Mouse (Mus musculus): ENCODE measurements around the gene Bcl7b. TPM values are rescaled to one million over a fixed set of nuclear protein-coding genes. Genes with fewer than 3 reads are reported as not detected.

Bcl7b gene
- polyA plus RNA-seq, 1 experiment from 2014 or later = 65.1 TPM

GRCm38 (mm10) chr5:135187349-135188213 is 19.5 kb downstream of the Bcl7b start:
- Histone ChIP-seq H3K4me3 (ENCODE audit: low read depth, low read length) (peak overlapping the region; percentile 100), H3K9me3 (ENCODE audit: control insufficient read depth) (no peaks in the 10 kb centered on the region), H3K4me2 (replicated peaks; ENCODE audit: low read depth) (peak overlapping the region; percentile 78), H3K27me3 (replicated peaks; ENCODE audit: control insufficient read depth, insufficient read depth, low read length) (no peaks in the 10 kb centered on the region), H3K36me3 (ENCODE audit: control insufficient read depth, insufficient read depth) (no peaks in the 10 kb centered on the region; the same call in none of the 2 replicates), H3K4me1 (replicated peaks; ENCODE audit: control insufficient read depth, insufficient read depth, low read length) (peaks cover 6% of the 10 kb centered on the region; the same call in 1 of the 2 replicates), H3K9ac (ENCODE audit: low read depth, low read length) (peak overlapping the region; percentile 94), H3K27ac (ENCODE audit: low read depth, low read length) (peak overlapping the region; percentile 94)
- ATAC-seq = peak; percentile 42
- no peak for TF ChIP-seq CTCF (IDR thresholded peaks at IDR 0.05; ENCODE audit: low read depth)
- under 1% methylated on average over 94 of the region's 102 CpGs for WGBS

GRCm38 (mm10) chr5:135188214-135188554 is 20.1 kb downstream of the Bcl7b start:
- ATAC-seq = no peak
- H3K4me2 ChIP-seq (replicated peaks; ENCODE audit: low read depth) = peak overlapping the region; percentile 78
- H3K27ac ChIP-seq (ENCODE audit: low read depth, low read length) = peak overlapping the region; percentile 94; the same call in 1 of the 2 replicates
- peaks cover 6% of the 10 kb centered on the region; the same call in 1 of the 2 replicates for H3K4me1 ChIP-seq (replicated peaks; ENCODE audit: control insufficient read depth, insufficient read depth, low read length)
- TF ChIP-seq CTCF (IDR thresholded peaks at IDR 0.05; ENCODE audit: low read depth) = no peak
- no peaks in the 10 kb centered on the region for H3K27me3 ChIP-seq (replicated peaks; ENCODE audit: control insufficient read depth, insufficient read depth, low read length)
- H3K9me3 ChIP-seq (ENCODE audit: control insufficient read depth) = no peaks in the 10 kb centered on the region
- H3K36me3 ChIP-seq (ENCODE audit: control insufficient read depth, insufficient read depth) = no peaks in the 10 kb centered on the region; the same call in none of the 2 replicates
- H3K4me3 ChIP-seq (ENCODE audit: low read depth, low read length) = peak overlapping the region; percentile 100
- WGBS = 1% methylated on average over 8 of the region's 8 CpGs
- H3K9ac ChIP-seq (ENCODE audit: low read depth, low read length) = peak overlapping the region; percentile 94

GRCm38 (mm10) chr5:135189281-135190022 is 21.4 kb downstream of the Bcl7b start:
- WGBS = 29% methylated on average over 2 of the region's 2 CpGs
- ATAC-seq = no peak
- no peak overlapping the region for H3K27ac ChIP-seq (ENCODE audit: low read depth, low read length)
- peaks cover 3% of the 10 kb centered on the region for H3K36me3 ChIP-seq (ENCODE audit: control insufficient read depth, insufficient read depth)
- peaks cover 6% of the 10 kb centered on the region; the same call in 1 of the 2 replicates for H3K4me1 ChIP-seq (replicated peaks; ENCODE audit: control insufficient read depth, insufficient read depth, low read length)
- TF ChIP-seq CTCF (IDR thresholded peaks at IDR 0.05; ENCODE audit: low read depth) = no peak
- H3K9ac ChIP-seq (ENCODE audit: low read depth, low read length) = no peak overlapping the region
- H3K27me3 ChIP-seq (replicated peaks; ENCODE audit: control insufficient read depth, insufficient read depth, low read length) = no peaks in the 10 kb centered on the region
- no peaks in the 10 kb centered on the region for H3K9me3 ChIP-seq (ENCODE audit: control insufficient read depth)
- peak overlapping the region; percentile 100; the same call in 1 of the 2 replicates for H3K4me3 ChIP-seq (ENCODE audit: low read depth, low read length)
- H3K4me2 ChIP-seq (replicated peaks; ENCODE audit: low read depth) = peak overlapping the region; percentile 78

DNA sequence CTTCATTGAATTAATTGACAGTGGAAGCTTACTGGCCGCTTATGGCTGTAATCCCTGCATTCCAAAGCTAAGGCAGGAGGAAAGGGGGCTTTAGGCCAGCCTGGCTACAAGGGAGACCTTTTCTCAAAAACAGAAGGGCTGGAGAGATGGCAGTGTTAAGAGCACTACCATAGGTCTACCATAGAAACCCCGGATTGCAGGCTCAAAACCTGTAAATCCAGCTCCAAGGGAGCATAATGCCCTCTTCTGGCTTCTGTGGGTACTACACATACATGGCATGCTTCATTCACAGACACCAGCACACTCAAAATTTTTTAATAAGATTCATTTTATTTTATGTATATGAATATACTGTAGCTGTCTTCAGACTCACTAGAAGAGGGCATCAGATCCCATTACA is 23.5 kb downstream of the Bcl7b start:
- TF ChIP-seq CTCF (IDR thresholded peaks at IDR 0.05; ENCODE audit: low read depth) = peak; percentile 87
- no peak for ATAC-seq
- WGBS = 24% methylated on average over 2 of the region's 2 CpGs

DNA sequence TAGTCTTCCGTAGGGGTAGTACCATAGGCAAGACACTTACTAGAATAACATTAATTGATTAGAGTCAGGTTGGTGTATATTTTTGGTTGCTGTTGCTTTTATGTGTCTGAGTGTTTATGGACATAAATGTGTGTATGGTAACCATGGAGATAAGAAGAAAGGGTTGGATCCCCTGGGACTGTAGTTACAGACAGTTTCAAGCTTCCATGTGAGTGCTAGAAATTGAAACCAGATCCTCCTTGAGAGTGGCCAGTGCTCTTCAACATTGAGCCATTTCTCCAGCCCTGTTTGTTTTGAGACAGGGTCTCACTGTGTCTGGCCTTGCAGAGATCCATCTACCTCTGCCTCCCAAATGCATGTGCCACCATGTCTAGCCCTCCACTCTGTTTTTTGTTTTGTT is 24.3 kb downstream of the Bcl7b start:
- ATAC-seq = no peak
- Histone ChIP-seq H3K36me3 (ENCODE audit: control insufficient read depth, insufficient read depth) (peaks cover 10% of the 10 kb centered on the region), H3K9me3 (ENCODE audit: control insufficient read depth) (no peaks in the 10 kb centered on the region), H3K9ac (ENCODE audit: low read depth, low read length) (no peak overlapping the region), H3K4me3 (ENCODE audit: low read depth, low read length) (no peak overlapping the region), H3K4me2 (replicated peaks; ENCODE audit: low read depth) (no peak overlapping the region), H3K27ac (ENCODE audit: low read depth, low read length) (no peak overlapping the region), H3K4me1 (replicated peaks; ENCODE audit: control insufficient read depth, insufficient read depth, low read length) (peaks cover 6% of the 10 kb centered on the region; the same call in 1 of the 2 replicates), H3K27me3 (replicated peaks; ENCODE audit: control insufficient read depth, insufficient read depth, low read length) (no peaks in the 10 kb centered on the region)
- no peak for TF ChIP-seq CTCF (IDR thresholded peaks at IDR 0.05; ENCODE audit: low read depth)
- 61% methylated on average over 1 of the region's 1 CpGs for WGBS

More for the DNA sequence above, 23.5 kb downstream of the Bcl7b start:
- no peaks in the 10 kb centered on the region for H3K9me3 ChIP-seq (ENCODE audit: control insufficient read depth)
- no peak overlapping the region for H3K27ac ChIP-seq (ENCODE audit: low read depth, low read length)
- H3K4me3 ChIP-seq (ENCODE audit: low read depth, low read length) = no peak overlapping the region
- no peak overlapping the region for H3K4me2 ChIP-seq (replicated peaks; ENCODE audit: low read depth)
- H3K9ac ChIP-seq (ENCODE audit: low read depth, low read length) = no peak overlapping the region
- H3K36me3 ChIP-seq (ENCODE audit: control insufficient read depth, insufficient read depth) = peaks cover 10% of the 10 kb centered on the region
- H3K4me1 ChIP-seq (replicated peaks; ENCODE audit: control insufficient read depth, insufficient read depth, low read length) = peaks cover 6% of the 10 kb centered on the region; the same call in 1 of the 2 replicates
- no peaks in the 10 kb centered on the region for H3K27me3 ChIP-seq (replicated peaks; ENCODE audit: control insufficient read depth, insufficient read depth, low read length)

GRCm38 (mm10) chr5:135196367-135196766 is 28.3 kb downstream of the Bcl7b start:
- Histone ChIP-seq H3K4me2 (replicated peaks; ENCODE audit: low read depth) (no peak overlapping the region), H3K4me3 (ENCODE audit: low read depth, low read length) (no peak overlapping the region), H3K9me3 (ENCODE audit: control insufficient read depth) (no peaks in the 10 kb centered on the region), H3K27me3 (replicated peaks; ENCODE audit: control insufficient read depth, insufficient read depth, low read length) (no peaks in the 10 kb centered on the region), H3K9ac (ENCODE audit: low read depth, low read length) (no peak overlapping the region), H3K27ac (ENCODE audit: low read depth, low read length) (no peak overlapping the region), H3K4me1 (replicated peaks; ENCODE audit: control insufficient read depth, insufficient read depth, low read length) (no peaks in the 10 kb centered on the region), H3K36me3 (ENCODE audit: control insufficient read depth, insufficient read depth) (peaks cover 27% of the 10 kb centered on the region)
- TF ChIP-seq CTCF (IDR thresholded peaks at IDR 0.05; ENCODE audit: low read depth) = no peak
- 64% methylated on average over 6 of the region's 6 CpGs for WGBS
- ATAC-seq = no peak

Data from intestine, postnatal 0 days (tissue).